Mouse (Mus musculus) adrenal gland, postnatal 25 days (tissue): Measurements from ENCODE around the gene Gpc6. TPM values are rescaled to one million over a fixed set of nuclear protein-coding genes. Genes with fewer than 3 reads are reported as not detected.

ENCODE experiments used
- DNase-seq: peaks from one replicate; pipeline ENCODE4 v3.0.0; 2021; ENCODE audit warnings: mixed read lengths
- total RNA-seq: library from RNA; stranded (reverse); gene quantifications from 2 replicates; pipeline ENCODE4 v1.2.3, GENCODE M21; 2021

Gene Gpc6
- total RNA-seq, 1 experiment from 2014 or later = 12.1 TPM

DNA sequence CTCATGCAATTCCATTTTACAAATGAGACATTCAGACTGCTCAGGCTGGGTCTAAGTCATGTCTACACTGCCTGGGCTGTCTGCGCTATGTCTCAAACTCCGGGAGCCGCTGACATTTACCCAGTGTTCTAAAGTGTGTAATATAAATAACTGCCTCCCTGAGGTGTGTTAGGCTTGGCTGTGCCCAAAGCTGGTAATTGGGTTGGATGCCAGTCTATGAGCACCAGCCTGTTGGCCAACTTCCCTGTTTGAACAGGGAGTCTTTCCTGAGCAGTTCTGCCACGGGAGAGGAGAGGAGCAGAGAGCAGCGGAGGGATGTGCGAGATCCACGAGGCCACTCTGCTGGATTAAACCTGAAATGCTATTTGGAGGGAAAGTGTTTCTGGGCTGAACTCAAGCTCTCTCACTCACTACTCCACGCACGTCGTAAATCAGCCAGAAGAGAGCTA is 785.4 kb downstream of the Gpc6 start:
- DNase-seq = peak; percentile 2

- DNase-seq = no peak
Observed at GRCm38 (mm10) chr14:117712311-117712710, 787.2 kb downstream of the Gpc6 start.

GRCm38 (mm10) chr14:117714165-117714564 is 789.0 kb downstream of the Gpc6 start:
- DNase-seq = no peak

DNA sequence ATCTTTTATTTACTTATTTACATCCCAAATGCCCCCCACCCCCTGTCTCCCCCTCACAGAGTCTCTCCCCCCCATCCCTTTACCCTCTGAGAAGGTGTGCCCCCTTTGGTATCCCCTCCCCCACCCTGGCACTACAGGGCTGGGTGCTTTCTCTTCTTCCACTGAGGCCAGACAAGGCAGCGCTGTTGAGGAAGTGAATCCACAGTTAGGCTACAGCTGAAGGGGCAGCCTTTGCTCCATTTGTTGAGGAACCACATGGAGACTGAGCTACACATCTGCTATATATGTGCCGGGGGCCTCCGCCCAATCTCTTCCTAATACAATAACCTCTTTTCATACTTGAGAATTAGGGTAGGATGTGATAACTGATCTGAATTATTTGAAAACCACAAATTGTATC is 791.2 kb downstream of the Gpc6 start:
- DNase-seq = no peak

- DNase-seq = no peak
Observed at GRCm38 (mm10) chr14:117728741-117729140, 803.6 kb downstream of the Gpc6 start.

DNA sequence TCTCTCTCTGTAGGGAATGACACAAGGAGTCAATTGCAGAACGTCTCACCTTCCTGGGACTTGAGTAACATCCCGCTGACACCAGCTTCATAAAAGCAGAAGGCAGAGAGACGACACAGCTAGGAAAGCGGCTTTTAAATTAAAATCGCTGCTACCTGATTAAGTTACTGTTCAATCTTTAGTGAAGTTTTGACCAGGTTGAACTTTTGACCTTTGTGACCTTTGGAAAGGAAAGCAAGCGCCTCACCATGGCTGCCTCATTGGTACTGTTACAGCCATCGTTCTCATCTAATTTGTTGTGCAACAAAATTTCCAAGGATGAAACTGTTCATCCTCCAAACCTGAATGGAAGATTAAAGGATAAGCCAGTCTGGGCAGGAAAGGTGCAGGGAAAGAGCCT is 830.1 kb downstream of the Gpc6 start:
- DNase-seq = no peak

DNA sequence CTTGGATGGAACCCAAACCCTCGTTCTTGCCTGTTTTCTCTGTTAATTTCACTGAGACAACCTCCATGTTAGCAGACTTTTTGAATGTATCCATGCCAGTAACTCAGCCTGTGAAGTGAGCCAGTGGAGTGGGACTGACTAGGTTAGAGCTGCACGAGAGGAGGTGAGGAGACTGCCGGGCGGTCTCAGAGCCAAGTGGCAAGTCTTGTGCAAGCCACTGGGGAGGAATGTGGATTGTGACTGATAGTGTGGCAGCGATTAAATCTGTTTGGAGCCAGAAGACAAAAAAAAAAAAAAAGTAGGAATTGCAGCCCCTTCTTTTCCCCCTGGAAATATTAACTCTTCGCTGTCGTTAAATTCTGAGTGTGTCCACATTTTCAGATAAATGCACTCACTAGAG is 831.4 kb downstream of the Gpc6 start:
- DNase-seq = no peak

- DNase-seq = no peak
Observed at GRCm38 (mm10) chr14:117757790-117758358, 832.8 kb downstream of the Gpc6 start.

GRCm38 (mm10) chr14:117760830-117761517 is 835.9 kb downstream of the Gpc6 start:
- no peak for DNase-seq

DNA sequence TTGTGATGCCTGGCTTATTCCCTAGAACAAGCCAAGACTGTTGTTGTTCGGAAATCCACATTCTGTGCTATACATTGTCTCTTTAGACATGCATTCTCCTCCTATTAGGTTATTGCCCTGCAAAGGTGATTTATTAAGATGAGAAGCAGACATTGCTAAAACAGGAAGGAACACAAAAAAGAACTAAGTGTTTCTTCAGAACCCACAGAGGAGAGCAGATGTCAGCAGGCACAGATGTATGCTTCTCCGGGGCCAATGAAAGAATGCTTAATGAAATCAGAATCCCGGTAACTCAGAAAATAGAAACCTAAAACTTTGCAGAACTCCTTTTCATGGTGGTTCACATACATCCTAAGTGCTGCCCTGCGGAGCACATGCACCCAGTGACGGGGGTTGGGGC is 837.8 kb downstream of the Gpc6 start:
- DNase-seq = no peak

DNA sequence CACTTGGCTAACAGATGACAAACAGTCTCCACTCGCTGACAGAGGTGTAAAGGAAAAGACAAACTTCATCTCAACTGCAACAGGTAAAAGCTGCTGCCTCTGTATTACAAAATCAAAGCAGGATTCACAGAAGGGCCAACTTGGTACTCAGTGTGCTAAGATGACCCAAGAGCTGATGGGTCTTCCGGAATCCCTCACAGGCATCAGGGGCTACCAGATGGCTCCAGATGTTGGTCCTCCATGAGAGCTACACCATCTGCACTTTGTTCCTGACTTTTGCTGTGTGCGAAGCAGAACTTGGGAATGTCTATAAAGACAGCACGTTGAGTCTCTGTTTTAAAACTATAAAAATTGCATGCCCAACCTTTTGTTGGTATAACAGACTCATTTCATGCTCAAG is 842.7 kb downstream of the Gpc6 start:
- DNase-seq = no peak

- no peak for DNase-seq
Observed at GRCm38 (mm10) chr14:117768697-117769096, 843.6 kb downstream of the Gpc6 start.

- no peak for DNase-seq
Observed at GRCm38 (mm10) chr14:117773373-117773772, 848.3 kb downstream of the Gpc6 start.

- DNase-seq = no peak
Observed at GRCm38 (mm10) chr14:117777866-117778500, 852.9 kb downstream of the Gpc6 start.

DNA sequence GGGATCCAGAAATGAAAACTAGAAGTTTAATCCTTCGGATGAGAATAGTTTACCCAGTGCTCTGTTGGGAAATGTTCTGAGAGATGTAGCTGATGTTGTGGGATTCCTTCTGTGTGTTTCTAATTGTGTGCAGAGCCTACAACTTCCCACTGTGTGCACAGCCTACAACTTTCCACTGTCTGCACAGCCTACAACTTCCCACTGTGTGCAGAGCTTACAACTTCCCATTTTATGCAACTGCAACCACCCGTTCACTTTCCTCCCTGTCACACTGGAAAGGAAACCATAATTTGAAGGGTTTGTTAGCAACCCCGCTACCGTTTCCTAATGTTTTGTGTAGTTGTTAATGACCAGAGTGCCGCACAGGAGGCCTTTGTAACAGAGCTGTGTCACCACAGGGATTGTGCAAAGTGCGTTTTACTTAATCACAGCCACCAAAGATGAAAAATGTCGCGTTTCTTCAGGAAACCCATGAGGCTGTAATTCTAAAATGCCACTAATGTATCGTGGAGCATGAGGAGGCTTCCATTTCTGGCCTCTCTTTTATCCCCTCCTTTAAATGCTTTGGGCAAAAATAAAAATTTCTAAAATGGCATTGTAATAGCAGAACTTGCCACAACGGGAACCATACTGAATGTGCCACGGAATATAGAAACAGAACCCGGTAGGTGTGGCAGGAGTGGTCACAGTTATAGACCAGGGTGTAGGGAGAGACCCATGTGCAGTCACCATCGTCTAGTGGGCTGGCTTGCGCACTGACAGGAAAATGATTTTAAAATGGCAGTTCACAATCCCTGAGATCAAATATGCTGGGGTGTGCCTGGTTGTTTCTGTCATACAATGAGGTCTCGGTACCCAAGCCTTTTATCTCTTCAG is 853.7 kb downstream of the Gpc6 start:
- no peak for DNase-seq

- no peak for DNase-seq
Observed at GRCm38 (mm10) chr14:117781724-117782123, 856.6 kb downstream of the Gpc6 start.

- DNase-seq = no peak
Observed at GRCm38 (mm10) chr14:117783671-117784262, 858.7 kb downstream of the Gpc6 start.

- no peak for DNase-seq
Observed at GRCm38 (mm10) chr14:117784960-117785359, 859.8 kb downstream of the Gpc6 start.

GRCm38 (mm10) chr14:117785507-117786085 is 860.5 kb downstream of the Gpc6 start:
- no peak for DNase-seq

DNA sequence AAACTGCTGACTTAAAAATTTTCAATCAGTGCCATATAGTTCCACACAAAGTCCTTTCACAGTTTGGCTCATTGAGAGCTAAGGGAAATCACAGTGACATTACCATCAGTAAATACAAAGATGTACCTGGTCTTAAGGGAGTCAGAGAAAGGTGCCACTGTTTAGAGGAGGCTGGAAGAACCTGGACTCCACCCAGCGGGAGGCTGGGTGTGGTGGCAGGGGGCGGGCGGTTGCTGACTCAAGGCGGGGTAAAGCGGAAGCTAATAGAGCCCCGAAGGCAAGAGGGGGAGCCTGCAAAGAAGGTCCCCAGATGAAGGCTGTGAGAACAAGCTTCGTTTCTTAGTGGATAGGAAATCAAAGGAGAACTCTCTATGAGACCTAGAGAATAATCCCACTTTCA is 861.5 kb downstream of the Gpc6 start:
- DNase-seq = no peak

GRCm38 (mm10) chr14:117794874-117795273 is 869.8 kb downstream of the Gpc6 start:
- DNase-seq = no peak

- DNase-seq = no peak
Observed at GRCm38 (mm10) chr14:117796661-117797060, 871.5 kb downstream of the Gpc6 start.
